Mouse (Mus musculus) spleen, embryonic (tissue): Measurements from ENCODE around the gene C4bp.
"Not testable (repeated sequence)": the region's sequence is repeated elsewhere in the genome, so short reads cannot be mapped to it uniquely, and the experiment has no call there.

Experiments used
- CTCF ChIA-PET: fragments of 350-600 bp; sonication (Branson Sonifier 250); formaldehyde crosslinking; loops from one replicate; lab custom pipeline; 2022; lab: Charles Lee

Gene C4bp

GRCm38 (mm10) chr1:130661454-130661853, at the start of gene C4bp:
Gene C4bp, minus strand, starts transcription at chr1:130661632.
- CTCF ChIA-PET, result no interaction called here

- CTCF ChIA-PET, result no interaction called here
Observed at GRCm38 (mm10) chr1:130710283-130711080, 49.0 kb upstream of the C4bp start.

DNA sequence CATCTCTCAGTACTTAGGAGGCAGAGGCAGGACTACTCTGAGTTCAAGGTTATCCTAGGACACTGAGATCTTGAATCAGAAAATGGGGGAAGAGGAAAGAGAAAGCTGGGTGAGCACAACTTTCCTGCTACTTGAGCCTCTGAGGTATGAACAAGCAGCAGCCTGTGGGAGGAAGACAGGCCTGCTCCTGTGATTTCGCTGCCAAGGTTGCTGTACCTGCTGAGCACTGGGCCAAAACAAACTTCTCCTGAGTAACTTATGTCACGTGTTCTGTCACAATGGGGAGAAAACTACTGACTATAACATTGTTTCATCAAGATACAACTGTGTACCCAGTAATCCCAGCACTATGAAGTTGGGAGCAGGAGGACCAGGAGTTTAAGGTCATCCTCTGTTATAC, 42.2 kb upstream of the C4bp start:
- CTCF ChIA-PET, result no interaction called here

- CTCF ChIA-PET, result interaction anchor here (0.5 kb wide), 1 partner anchor 240 kb away, joined by 3 read pairs; the partner anchor contains the start of gene Cd55
Observed at GRCm38 (mm10) chr1:130701976-130702375, 40.5 kb upstream of the C4bp start.

DNA sequence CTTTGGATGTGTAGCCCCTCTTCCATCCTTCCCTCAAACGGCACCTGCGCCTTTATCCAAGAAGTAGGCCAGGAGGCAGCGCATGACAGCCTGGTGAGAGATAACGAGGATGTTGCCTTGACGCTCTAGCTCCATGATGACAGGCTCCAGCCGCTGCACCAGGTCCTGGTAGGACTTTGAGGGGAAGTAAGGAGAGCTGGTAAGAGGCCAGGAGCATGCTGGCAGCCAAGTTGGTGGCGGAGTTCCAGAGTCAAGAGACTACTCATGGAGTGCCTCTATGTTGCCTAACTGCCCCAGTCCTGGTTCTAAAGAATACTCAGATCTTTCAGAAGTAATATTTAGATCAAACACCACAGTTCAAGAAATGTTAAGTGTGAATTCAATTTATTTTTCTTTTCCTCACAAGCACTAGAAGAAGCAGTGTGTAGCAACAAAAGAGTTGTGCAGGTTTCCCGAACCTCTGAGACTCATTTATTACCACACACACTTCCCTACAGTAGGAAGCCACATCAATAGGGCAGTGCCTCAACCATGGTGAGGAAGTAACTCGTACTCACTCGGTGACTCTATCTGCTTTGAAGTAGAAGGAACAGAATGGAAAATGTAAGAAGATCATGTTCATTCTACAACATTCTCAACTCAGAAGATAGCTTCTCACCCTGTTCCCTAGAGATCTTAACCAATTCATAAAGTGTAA, 38.7 kb upstream of the C4bp start:
- CTCF ChIA-PET, result no interaction called here

GRCm38 (mm10) chr1:130698601-130699000, 37.2 kb upstream of the C4bp start:
- CTCF ChIA-PET, result no interaction called here

- CTCF ChIA-PET, result no interaction called here
Observed at GRCm38 (mm10) chr1:130683905-130684304, 22.5 kb upstream of the C4bp start.

GRCm38 (mm10) chr1:130681656-130682413, 20.4 kb upstream of the C4bp start:
- CTCF ChIA-PET, result no interaction called here

DNA sequence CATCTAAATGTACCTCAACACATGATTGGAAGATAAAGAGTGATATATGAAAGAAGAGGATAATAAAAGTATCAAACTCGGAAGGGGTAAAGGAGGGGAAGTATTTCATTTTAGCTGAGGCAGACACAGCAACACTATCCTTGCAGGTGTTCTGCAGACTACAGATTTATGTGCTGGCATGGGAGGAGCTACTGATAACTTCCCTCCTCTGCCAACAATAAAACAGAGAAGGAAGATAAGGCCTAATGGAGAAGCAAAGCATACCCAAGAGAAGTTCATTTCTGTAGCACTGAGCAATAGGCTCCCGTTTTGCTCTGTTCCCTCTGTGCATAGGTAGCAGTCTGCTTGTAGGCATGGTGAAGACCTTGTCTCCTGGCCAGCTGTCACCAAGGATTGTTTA, 19.6 kb upstream of the C4bp start:
- CTCF ChIA-PET, result no interaction called here

DNA sequence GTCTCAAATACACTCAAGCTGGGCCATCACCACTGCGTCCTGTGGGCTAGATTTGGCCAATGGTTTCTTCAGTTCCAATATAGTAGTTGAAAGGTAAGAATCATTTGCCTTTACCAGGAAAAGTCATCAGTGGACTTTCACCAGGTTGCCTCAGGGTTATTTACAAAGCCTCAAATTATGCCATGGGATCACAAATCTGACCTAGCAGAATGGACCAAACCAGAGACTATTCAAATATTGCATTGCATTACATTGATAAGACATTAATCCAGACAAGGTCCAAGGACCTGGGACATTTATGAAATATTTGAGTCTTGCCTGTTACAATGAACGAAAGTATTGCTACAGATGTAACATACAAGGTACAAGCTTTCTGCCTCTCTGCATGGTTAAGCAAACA, 17.1 kb upstream of the C4bp start:
- CTCF ChIA-PET, result no interaction called here

GRCm38 (mm10) chr1:130663576-130663975, 2.1 kb upstream of the C4bp start:
- CTCF ChIA-PET, result not testable (repeated sequence)

GRCm38 (mm10) chr1:130659641-130660040, 1.8 kb downstream of the C4bp start:
- CTCF ChIA-PET, result interaction anchor here (0.6 kb wide), 1 partner anchor 421 kb away, joined by 7 read pairs; no protein-coding TSS in a partner anchor

- CTCF ChIA-PET, result no interaction called here
Observed at GRCm38 (mm10) chr1:130644103-130644502, 17.3 kb downstream of the C4bp start.

DNA sequence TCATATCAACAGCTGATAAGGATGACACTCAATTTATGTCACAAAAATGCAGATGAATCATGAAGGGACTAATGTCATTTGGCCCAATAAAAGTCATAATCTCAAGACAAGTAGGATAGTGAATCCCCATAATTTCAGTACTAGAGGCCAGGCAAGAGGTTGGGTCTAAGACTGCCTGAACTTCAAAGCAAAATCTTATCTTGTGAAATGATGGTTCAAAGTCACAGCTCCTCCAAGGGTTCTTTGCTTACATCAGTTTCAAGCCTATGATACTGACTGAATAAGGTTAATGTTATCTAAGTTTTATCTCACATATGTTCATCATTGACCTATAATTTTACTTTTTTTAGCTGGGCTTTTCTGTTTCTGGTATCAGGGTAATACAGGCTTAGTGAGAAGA, 20.5 kb downstream of the C4bp start:
- CTCF ChIA-PET, result no interaction called here

GRCm38 (mm10) chr1:130633761-130634410, 27.5 kb downstream of the C4bp start:
- CTCF ChIA-PET, result interaction anchor here (0.6 kb wide), 4 partner anchors 258 to 573 kb away, joined by 3 to 6 read pairs (median 4); no protein-coding TSS in a partner anchor

DNA sequence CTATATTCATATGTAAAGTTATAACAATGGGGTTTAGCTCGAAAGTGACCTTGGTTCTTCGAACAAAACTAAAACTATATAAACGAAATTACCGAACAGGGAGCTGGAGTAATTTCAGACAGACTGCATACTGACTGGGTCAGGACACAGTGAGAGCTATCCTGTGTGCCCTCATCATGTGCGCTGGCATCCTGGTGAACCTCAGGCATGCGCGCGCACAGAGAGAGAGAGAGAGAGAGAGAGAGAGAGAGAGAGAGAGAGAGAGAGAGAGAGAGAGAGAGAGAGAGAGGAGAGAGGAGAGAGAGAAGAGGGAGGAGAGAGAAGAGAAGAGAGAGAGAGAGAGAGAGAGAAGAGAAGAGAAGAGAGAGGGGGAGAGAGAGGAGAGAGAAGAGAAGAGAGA, 28.1 kb downstream of the C4bp start:
- CTCF ChIA-PET, result interaction anchor here (0.6 to 1.2 kb wide), 4 partner anchors 34 to 521 kb away, joined by 4 to 23 read pairs (median 12); no protein-coding TSS in a partner anchor

GRCm38 (mm10) chr1:130629521-130629920, 31.9 kb downstream of the C4bp start, which contains the start of gene Zp3r:
Gene Zp3r, minus strand, starts transcription at chr1:130629621.
- CTCF ChIA-PET, result no interaction called here

- CTCF ChIA-PET, result no interaction called here
Observed at GRCm38 (mm10) chr1:130596291-130596690, 65.1 kb downstream of the C4bp start.

DNA sequence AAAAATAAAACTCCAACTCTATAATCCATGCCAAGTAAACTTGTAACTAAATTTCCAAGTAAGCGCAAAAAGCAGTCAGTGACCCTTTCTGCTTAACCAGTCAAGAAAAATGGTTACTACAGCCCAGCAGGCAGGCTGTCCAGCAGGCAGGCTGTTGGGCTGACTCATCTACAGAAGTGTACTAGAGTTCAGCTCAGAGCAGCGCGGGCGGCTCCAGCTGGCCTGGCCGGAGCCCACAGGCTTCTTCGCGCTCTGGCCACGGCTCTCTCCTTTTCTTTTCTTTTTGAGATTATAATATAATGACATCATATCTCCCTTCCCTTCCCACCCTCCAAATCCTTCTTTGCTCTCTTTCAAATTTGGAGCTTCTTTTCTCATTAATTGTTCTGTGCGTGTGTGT, 72.8 kb downstream of the C4bp start:
- CTCF ChIA-PET, result no interaction called here
